Mouse (Mus musculus): ENCODE data around the gene Kcnj15. TPM values are rescaled to one million over a fixed set of nuclear protein-coding genes. Genes with fewer than 3 reads are reported as not detected.

The Kcnj15 gene
- polyA plus RNA-seq (2017; shearing (Covaris generic)): 0.10 TPM

DNA sequence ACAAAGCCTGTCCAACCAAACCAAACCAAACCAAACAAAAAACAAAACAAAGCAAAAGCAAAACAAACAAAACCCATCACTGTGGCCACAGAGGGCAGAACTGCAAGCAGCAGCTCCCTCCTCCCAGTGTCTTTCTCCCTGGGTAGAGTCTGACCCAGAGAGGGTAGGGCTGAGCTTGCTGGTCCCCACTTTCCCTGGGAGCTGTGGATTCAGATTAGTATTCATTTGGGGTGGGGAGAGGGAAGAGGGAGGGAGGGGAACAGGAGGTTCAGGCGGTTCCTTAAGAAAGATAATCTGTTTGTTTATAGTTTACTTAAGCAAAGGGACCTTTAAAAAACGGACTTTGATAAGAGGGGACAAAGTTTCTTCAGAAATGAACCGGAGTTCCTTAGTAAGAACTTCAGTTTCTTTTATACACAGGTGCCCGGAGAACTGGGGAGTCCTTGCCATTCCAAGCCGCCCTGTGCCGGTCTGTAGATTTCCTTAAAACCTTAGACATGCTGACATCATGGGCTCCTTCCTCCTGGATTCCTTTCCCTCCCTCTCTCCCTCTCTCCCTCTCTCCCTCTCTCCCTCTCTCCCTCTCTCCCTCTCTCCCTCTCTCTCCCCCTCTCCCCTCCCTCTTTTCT lies at the start of gene Kcnj15:
Kcnj15 (plus strand) TSS at position 293 of the 629 bp plus-strand sequence.

